Mouse (Mus musculus) B cell, adult (primary cell): ENCODE data around the gene Spin4. TPM values are rescaled to one million over a fixed set of nuclear protein-coding genes. Genes with fewer than 3 reads are reported as not detected.

ENCODE experiments used
- total RNA-seq: library from RNA; stranded (reverse); gene quantifications from 4 replicates; pipeline ENCODE4 v1.2.4, GENCODE M21; 2023; ENCODE audit not compliant: inconsistent age

Spin4 gene
- not detected in 4 replicates for total RNA-seq

GRCm38 (mm10) chrX:95026361-95026892, at the start of gene Spin4:
Spin4 (minus strand) TSS chrX:95026682.

Other genes with a start within 250 kb of the Spin4 start
- 0.32 to 0.61 TPM (median 0.48 TPM) in 4 replicates for gene Arhgef9, start 170.2 kb upstream of the Spin4 start, total RNA-seq